Mouse (Mus musculus) embryonic facial prominence, embryonic 14.5 days (tissue): ENCODE results near the gene Kcnq1. TPM values are rescaled to one million over a fixed set of nuclear protein-coding genes. Genes with fewer than 3 reads are reported as not detected.
A peak's percentile ranks its signal among the peaks of the same experiment; 100 is the strongest.

Experiments used
- ATAC-seq: fragments of 200-750 bp; cut with Nextera tagmentation; 2 replicates; pipeline ENCODE4 v1.8.0; 2017; ENCODE audit warnings: low read depth, moderate number of reproducible peaks, moderate TSS enrichment
- DNase-seq: peaks from one replicate; pipeline ENCODE4 v3.0.0-alpha.2; 2015; ENCODE audit warnings: low spot score
- H3K27ac ChIP-seq: fragments of 300-500 bp; sonication (generic); replicated peaks from 2 replicates; pipeline ENCODE4 v1.5.1; 2014; ENCODE audit warnings: low read depth, mild to moderate bottlenecking, low read length, moderate library complexity
- H3K27me3 ChIP-seq: fragments of 300-500 bp; sonication (generic); replicated peaks from 2 replicates; pipeline ENCODE4 v1.6.1; 2014; ENCODE audit warnings: low read length; ENCODE audit not compliant: control insufficient read depth, insufficient read depth
- H3K36me3 ChIP-seq: fragments of 300-500 bp; sonication (generic); 2 replicates; pipeline ENCODE4 v1.6.1; 2014; ENCODE audit warnings: low read length, mixed read lengths; ENCODE audit not compliant: control insufficient read depth, insufficient read depth
- H3K4me1 ChIP-seq: fragments of 300-500 bp; sonication (generic); 2 replicates; pipeline ENCODE4 v1.6.1; 2014; ENCODE audit warnings: antibody characterized with exemption, low read length; ENCODE audit not compliant: control insufficient read depth, insufficient read depth
- H3K4me2 ChIP-seq: fragments of 300-500 bp; sonication (generic); 2 replicates; pipeline ENCODE4 v1.6.1; 2014; ENCODE audit warnings: low read depth, mild to moderate bottlenecking, low read length, moderate library complexity, mixed read lengths
- H3K4me3 ChIP-seq: fragments of 300-500 bp; sonication (generic); 2 replicates; pipeline ENCODE4 v1.5.1; 2014; ENCODE audit warnings: low read depth, mild to moderate bottlenecking, low read length
- H3K9ac ChIP-seq: fragments of 300-500 bp; sonication (generic); 2 replicates; pipeline ENCODE4 v1.6.1; 2014; ENCODE audit warnings: low read depth, mild to moderate bottlenecking, low read length, moderate library complexity, mixed read lengths
- H3K9me3 ChIP-seq: fragments of 300-500 bp; sonication (generic); 2 replicates; pipeline ENCODE4 v1.6.1; 2016; ENCODE audit warnings: low read length; ENCODE audit not compliant: control insufficient read depth
- WGBS: fragments of 180-500 bp; shearing (Covaris S2); extraction: QIAGEN DNeasy Blood & Tissue Kit; methylation state at CpG from one replicate; pipeline ENCODE4 v1.1.7; 2014; 5-methylcytosine and 5-hydroxymethylcytosine counted together
- polyA plus RNA-seq: library from polyadenylated mRNA; unstranded; fragments of >200 nt; fragmentation: Nextera tagmentation; extraction: Ambion mirVana; gene quantifications from 2 replicates; pipeline ENCODE4 v1.2.1, GENCODE M21; 2014

Kcnq1 gene
- polyA plus RNA-seq, 1 experiment from 2014 or later: 1.9 TPM

GRCm38 (mm10) chr7:143417875-143418274 lies 311.7 kb downstream of the Kcnq1 start:
- DNase-seq (no peak), ATAC-seq (peak; percentile 32; the same call in 1 of the 2 replicates)
- WGBS: 58% methylated on average over 4 of the region's 5 CpGs
- Histone ChIP-seq H3K4me2 (no peak overlapping the region), H3K4me1 (peaks cover 13% of the 10 kb centered on the region), H3K36me3 (no peaks in the 10 kb centered on the region), H3K9ac (no peak overlapping the region), H3K4me3 (no peak overlapping the region), H3K27ac (0 out of 2 replicates have a peak overlapping the region, but pooled peaks have one; percentile 28), H3K9me3 (no peaks in the 10 kb centered on the region), H3K27me3 (no peaks in the 10 kb centered on the region)

GRCm38 (mm10) chr7:143419585-143420160 lies 313.5 kb downstream of the Kcnq1 start:
- H3K36me3 ChIP-seq: no peaks in the 10 kb centered on the region
- 73% methylated on average over 4 of the region's 4 CpGs for WGBS
- no peak for ATAC-seq
- no peak for DNase-seq
- H3K4me3 ChIP-seq: no peak overlapping the region
- H3K4me2 ChIP-seq: no peak overlapping the region
- peaks cover 13% of the 10 kb centered on the region for H3K4me1 ChIP-seq
- no peak overlapping the region for H3K9ac ChIP-seq
- no peaks in the 10 kb centered on the region for H3K9me3 ChIP-seq
- H3K27me3 ChIP-seq: no peaks in the 10 kb centered on the region
- H3K27ac ChIP-seq: no peak overlapping the region

GRCm38 (mm10) chr7:143428142-143428813 lies 322.1 kb downstream of the Kcnq1 start:
- Histone ChIP-seq H3K27me3 (no peaks in the 10 kb centered on the region), H3K9ac (peak overlapping the region; percentile 14; the same call in 1 of the 2 replicates), H3K9me3 (no peaks in the 10 kb centered on the region), H3K4me1 (0 out of 2 replicates have a peak, but pooled peaks cover 3% of the 10 kb centered on the region), H3K4me3 (no peak overlapping the region), H3K36me3 (no peaks in the 10 kb centered on the region), H3K4me2 (no peak overlapping the region), H3K27ac (no peak overlapping the region)
- WGBS: 63% methylated on average over 23 of the region's 23 CpGs
- peak; percentile 78; the same call in 1 of the 2 replicates for ATAC-seq
- no peak for DNase-seq

GRCm38 (mm10) chr7:143428814-143429499 lies 322.8 kb downstream of the Kcnq1 start:
- Histone ChIP-seq H3K9ac (peak overlapping the region; percentile 14; the same call in 1 of the 2 replicates), H3K9me3 (no peaks in the 10 kb centered on the region), H3K27me3 (no peaks in the 10 kb centered on the region; the same call in 1 of the 2 replicates), H3K27ac (no peak overlapping the region), H3K4me3 (no peak overlapping the region), H3K4me1 (0 out of 2 replicates have a peak, but pooled peaks cover 3% of the 10 kb centered on the region), H3K36me3 (no peaks in the 10 kb centered on the region), H3K4me2 (no peak overlapping the region)
- DNase-seq (no peak), ATAC-seq (no peak)
- WGBS: 64% methylated on average over 2 of the region's 2 CpGs

- no peaks in the 10 kb centered on the region for H3K36me3 ChIP-seq
- no peak overlapping the region for H3K27ac ChIP-seq
- no peaks in the 10 kb centered on the region; the same call in 1 of the 2 replicates for H3K27me3 ChIP-seq
- H3K9ac ChIP-seq: no peak overlapping the region
- H3K4me3 ChIP-seq: no peak overlapping the region
- 86% methylated on average over 1 of the region's 1 CpGs for WGBS
- no peak overlapping the region for H3K4me2 ChIP-seq
- DNase-seq (no peak), ATAC-seq (no peak)
- H3K4me1 ChIP-seq: peaks cover 5% of the 10 kb centered on the region; the same call in 1 of the 2 replicates
- H3K9me3 ChIP-seq: no peaks in the 10 kb centered on the region
Observed at GRCm38 (mm10) chr7:143432631-143433030, 326.5 kb downstream of the Kcnq1 start.

GRCm38 (mm10) chr7:143433331-143433730 lies 327.2 kb downstream of the Kcnq1 start:
- 70% methylated on average over 7 of the region's 7 CpGs for WGBS
- H3K36me3 ChIP-seq: no peaks in the 10 kb centered on the region
- H3K4me1 ChIP-seq: peaks cover 9% of the 10 kb centered on the region
- H3K27ac ChIP-seq: no peak overlapping the region
- no peak overlapping the region for H3K9ac ChIP-seq
- no peak overlapping the region for H3K4me3 ChIP-seq
- ATAC-seq (no peak), DNase-seq (peak; percentile 16)
- H3K27me3 ChIP-seq: no peaks in the 10 kb centered on the region; the same call in 1 of the 2 replicates
- no peaks in the 10 kb centered on the region for H3K9me3 ChIP-seq
- H3K4me2 ChIP-seq: no peak overlapping the region

GRCm38 (mm10) chr7:143437231-143437893 lies 331.2 kb downstream of the Kcnq1 start:
- H3K4me1 ChIP-seq: peaks cover 10% of the 10 kb centered on the region
- peak overlapping the region; percentile 59; the same call in 1 of the 2 replicates for H3K27ac ChIP-seq
- no peaks in the 10 kb centered on the region for H3K36me3 ChIP-seq
- no peaks in the 10 kb centered on the region for H3K9me3 ChIP-seq
- H3K4me2 ChIP-seq: peak overlapping the region; percentile 96
- H3K9ac ChIP-seq: peak overlapping the region; percentile 87
- H3K4me3 ChIP-seq: peak overlapping the region; percentile 51
- ATAC-seq (peak; percentile 48), DNase-seq (no peak)
- no peaks in the 10 kb centered on the region; the same call in 1 of the 2 replicates for H3K27me3 ChIP-seq
- 35% methylated on average over 10 of the region's 18 CpGs for WGBS

GRCm38 (mm10) chr7:143437894-143438581 lies 331.9 kb downstream of the Kcnq1 start:
- peak; percentile 34 for DNase-seq
- Histone ChIP-seq H3K4me2 (peak overlapping the region; percentile 96), H3K27ac (peak overlapping the region; percentile 59; the same call in 1 of the 2 replicates), H3K9ac (peak overlapping the region; percentile 87), H3K4me3 (peak overlapping the region; percentile 51), H3K4me1 (peaks cover 10% of the 10 kb centered on the region), H3K36me3 (no peaks in the 10 kb centered on the region), H3K9me3 (no peaks in the 10 kb centered on the region), H3K27me3 (peaks cover 6% of the 10 kb centered on the region)
- peak; percentile 27 for ATAC-seq
- under 1% methylated on average over 40 of the region's 63 CpGs for WGBS
